Mouse (Mus musculus): ENCODE results near the gene Dmbt1.
A peak's percentile ranks its signal among the peaks of the same experiment; 100 is the strongest.
"Not testable (repeated sequence)": the region's sequence is repeated elsewhere in the genome, so short reads cannot be mapped to it uniquely, and the experiment has no call there.

The Dmbt1 gene

GRCm38 (mm10) chr7:131049829-131050228 is 18.0 kb downstream of the Dmbt1 start:
- DNase-seq (ENCODE audit: low read depth, low spot score): not testable (repeated sequence)

- no peak for DNase-seq (ENCODE audit: low read depth, low spot score)
These were observed 23.0 kb downstream of the Dmbt1 start for GRCm38 (mm10) chr7:131054808-131055370.

- not testable (repeated sequence) for DNase-seq (ENCODE audit: low read depth, low spot score)
These were observed 26.1 kb downstream of the Dmbt1 start for GRCm38 (mm10) chr7:131057918-131058317.

GRCm38 (mm10) chr7:131059808-131060207 is 28.0 kb downstream of the Dmbt1 start:
- not testable (repeated sequence) for DNase-seq (ENCODE audit: low read depth, low spot score)

- DNase-seq (ENCODE audit: low read depth, low spot score): no peak
These were observed 30.7 kb downstream of the Dmbt1 start for GRCm38 (mm10) chr7:131062541-131062940.

DNA sequence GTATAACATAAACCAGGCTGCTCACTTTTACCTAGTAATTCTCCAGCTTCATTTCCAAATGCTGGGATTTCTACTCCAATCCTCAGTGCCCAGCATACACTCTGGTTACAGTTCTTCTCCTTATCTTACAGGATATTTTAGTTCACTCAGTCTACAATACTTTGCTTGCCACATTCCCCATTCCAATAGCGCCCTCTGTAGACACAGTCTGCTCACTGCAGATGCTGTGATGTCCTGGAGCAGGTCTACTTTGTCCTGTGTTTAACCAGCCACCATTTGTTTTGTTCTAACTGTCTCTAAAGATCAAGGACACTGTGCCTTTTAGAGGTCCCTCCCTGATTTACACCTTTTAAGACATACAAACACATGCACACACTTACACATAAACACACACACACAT is 36.3 kb downstream of the Dmbt1 start:
- DNase-seq (ENCODE audit: low read depth, low spot score): not testable (repeated sequence)

- not testable (repeated sequence) for DNase-seq (ENCODE audit: low read depth, low spot score)
These were observed 41.6 kb downstream of the Dmbt1 start for GRCm38 (mm10) chr7:131073476-131073875.

GRCm38 (mm10) chr7:131074098-131074497 is 42.2 kb downstream of the Dmbt1 start:
- not testable (repeated sequence) for DNase-seq (ENCODE audit: low read depth, low spot score)

DNA sequence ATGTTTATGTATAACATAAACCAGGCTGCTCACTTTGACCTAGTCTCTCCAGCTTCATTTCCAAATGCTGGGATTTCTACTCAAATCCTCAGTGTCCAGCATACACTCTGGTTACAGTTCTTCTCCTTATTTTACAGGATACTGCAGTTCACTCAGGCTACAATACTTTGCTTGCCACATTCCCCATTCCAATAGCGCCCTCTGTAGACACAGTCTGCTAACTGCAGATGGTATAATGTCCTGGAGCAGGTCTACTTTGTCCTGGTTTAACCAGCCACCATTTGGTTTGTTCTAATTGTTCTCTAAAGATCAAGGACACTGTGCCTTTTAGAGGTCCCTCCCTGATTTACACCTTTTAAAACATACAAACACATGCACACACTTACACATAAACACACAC is 44.1 kb downstream of the Dmbt1 start:
- DNase-seq (ENCODE audit: low read depth, low spot score): no peak

DNA sequence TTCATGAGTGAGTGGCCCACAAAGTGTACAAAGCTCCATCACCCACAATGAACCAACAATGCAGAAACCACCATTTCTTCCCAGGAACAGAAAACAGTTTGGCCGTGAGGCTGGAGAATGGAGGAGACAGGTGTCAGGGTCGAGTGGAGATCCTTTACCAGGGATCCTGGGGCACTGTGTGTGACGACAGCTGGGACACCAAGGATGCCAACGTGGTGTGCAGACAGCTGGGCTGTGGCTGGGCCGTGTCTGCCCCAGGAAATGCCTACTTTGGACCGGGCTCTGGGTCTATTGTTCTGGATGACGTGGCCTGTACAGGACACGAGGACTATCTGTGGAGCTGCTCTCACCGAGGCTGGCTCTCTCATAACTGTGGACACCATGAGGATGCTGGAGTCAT is 50.5 kb downstream of the Dmbt1 start:
- DNase-seq (ENCODE audit: low read depth, low spot score): not testable (repeated sequence)

DNA sequence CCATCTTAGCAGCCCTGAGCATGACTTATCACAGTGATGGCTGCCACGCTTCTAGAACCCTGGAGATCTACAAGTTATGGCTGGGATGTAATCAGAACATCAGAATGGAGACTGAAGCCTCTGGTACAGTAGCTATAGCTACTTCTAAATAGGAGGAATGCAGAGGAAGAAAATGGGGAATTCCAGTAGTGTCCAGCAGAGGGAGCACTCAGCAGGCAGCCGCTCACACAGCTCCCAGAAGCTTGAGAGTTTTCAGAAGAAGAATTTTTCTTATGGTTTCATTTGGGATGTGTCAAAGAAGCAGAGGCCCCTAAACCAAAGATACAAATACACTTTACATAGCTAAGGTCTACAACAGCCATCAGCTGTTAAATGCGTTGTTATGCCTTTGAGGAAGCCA is 80.6 kb downstream of the Dmbt1 start:
- peak; percentile 31 for DNase-seq (ENCODE audit: low read depth, low spot score)

DNA sequence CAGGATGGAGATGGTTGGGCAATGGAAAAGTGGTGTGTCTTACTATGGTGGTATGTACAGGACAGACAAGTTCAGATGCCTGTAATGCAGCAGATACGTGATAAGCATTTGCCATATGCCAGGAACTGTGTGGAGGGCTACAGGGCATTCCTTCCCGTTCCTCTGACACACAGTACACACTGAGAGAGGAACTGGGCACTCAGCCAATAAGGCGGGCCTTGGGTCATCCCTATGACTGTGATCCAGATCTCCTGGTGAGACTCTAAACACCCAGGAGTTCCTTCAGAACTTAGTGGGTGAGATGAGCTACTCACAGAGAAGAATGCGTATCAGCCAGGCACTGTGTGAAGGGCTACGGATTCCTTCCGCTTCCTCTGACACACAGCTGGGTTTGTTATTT is 81.8 kb downstream of the Dmbt1 start:
- DNase-seq (ENCODE audit: low read depth, low spot score): no peak

DNA sequence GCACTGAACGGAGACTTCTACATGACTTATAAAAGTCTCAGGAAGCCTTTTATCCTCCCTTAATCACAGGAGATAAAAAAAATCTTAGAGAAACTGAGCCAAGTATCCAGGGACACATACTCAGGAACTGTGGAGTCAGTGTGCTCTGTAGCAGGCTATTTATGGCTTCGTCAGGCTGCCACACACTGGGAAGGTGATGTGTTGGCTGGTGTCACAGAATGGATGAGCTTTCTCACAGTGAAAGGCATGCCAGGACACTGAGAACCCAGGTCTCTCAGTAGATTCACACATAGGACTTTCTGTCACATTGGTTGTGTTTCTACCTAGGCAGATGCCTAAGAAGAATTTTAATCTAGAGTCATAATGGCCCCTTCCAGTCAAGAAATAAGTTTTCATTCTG is 82.6 kb downstream of the Dmbt1 start:
- DNase-seq (ENCODE audit: low read depth, low spot score): no peak

- no peak for DNase-seq (ENCODE audit: low read depth, low spot score)
These were observed 90.5 kb downstream of the Dmbt1 start for GRCm38 (mm10) chr7:131122210-131122807.

DNA sequence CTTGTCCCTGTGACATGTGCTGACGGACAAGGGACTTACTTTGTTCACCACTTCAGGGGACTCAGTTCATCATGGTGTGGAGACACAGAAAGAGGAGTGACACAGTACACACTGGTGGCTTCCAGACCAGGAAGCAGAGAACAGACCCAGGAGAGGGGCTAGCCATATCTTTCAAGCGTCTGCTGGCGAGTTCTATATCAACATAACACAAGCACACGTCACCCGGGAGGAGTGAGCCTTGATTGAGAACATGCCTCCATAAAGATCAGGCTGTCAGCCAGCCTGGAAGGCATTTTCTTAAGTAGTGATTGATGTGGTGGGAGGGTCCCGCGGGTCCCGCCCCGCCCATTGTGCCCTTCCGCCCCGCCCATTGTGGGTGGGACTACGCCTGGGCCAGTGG is 98.2 kb downstream of the Dmbt1 start:
- no peak for DNase-seq (ENCODE audit: low read depth, low spot score)

DNA sequence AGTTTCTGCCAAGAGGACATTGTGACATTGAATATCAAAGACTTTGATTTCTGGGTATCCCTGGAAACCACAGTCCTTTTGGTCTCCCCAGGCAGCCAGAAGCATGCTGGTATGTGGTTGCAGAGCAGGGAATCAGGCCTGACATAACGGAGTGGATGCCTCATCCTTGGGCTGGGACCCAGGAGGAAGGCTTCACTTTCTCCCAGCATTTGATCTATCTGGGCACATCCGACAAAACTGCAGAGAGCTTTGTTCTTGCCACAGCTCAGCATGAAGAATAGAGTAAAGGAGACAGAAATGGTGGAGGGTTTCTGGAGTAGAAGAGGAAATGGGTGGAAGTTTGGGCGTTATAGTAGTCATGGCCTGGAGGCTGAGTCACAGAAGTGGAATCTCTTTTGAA is 101.3 kb downstream of the Dmbt1 start:
- no peak for DNase-seq (ENCODE audit: low read depth, low spot score)

GRCm38 (mm10) chr7:131146214-131146613 is 114.4 kb downstream of the Dmbt1 start, which contains the start of gene 4933402N03Rik:
Gene 4933402N03Rik (minus strand): TSS chr7:131146314.
- DNase-seq (ENCODE audit: low read depth, low spot score): no peak

- no peak for DNase-seq (ENCODE audit: low read depth, low spot score)
These were observed 118.3 kb downstream of the Dmbt1 start for GRCm38 (mm10) chr7:131150179-131150578.

GRCm38 (mm10) chr7:131153044-131153443 is 121.2 kb downstream of the Dmbt1 start:
- DNase-seq (ENCODE audit: low read depth, low spot score): no peak

- DNase-seq (ENCODE audit: low read depth, low spot score): no peak
These were observed 130.4 kb downstream of the Dmbt1 start for GRCm38 (mm10) chr7:131162251-131162650.

GRCm38 (mm10) chr7:131167771-131168170 is 135.9 kb downstream of the Dmbt1 start:
- DNase-seq (ENCODE audit: low read depth, low spot score): no peak

DNA sequence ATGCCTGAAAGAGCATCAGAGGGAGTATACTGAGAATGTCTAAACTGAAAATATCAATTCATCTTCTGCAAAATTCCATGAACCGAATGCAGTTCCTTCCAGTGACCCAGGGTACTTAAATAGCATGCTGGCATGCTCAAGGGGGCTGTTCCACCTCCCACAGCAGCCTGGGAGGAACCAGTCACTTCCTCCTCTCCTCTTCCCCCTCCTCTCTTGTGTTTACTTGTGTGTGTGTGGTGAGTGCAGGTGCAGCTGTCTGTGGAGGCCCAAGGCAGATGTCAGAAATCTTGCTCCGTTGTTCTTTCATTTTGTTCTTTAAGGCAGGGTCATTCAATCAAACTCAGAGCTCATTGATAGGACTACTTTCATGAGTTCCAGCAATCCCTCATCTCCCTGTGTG is 137.2 kb downstream of the Dmbt1 start:
- DNase-seq (ENCODE audit: low read depth, low spot score): no peak
